Mouse (Mus musculus) hindbrain, postnatal 0 days (tissue): ENCODE measurements around the gene Camk1g. TPM values are rescaled to one million over a fixed set of nuclear protein-coding genes. Genes with fewer than 3 reads are reported as not detected.
A peak's percentile ranks its signal among the peaks of the same experiment; 100 is the strongest.

Source experiments
- ATAC-seq: fragments of 200-750 bp; cut with Nextera tagmentation; 2 replicates; pipeline ENCODE4 v1.8.0; 2017; ENCODE audit warnings: mild to moderate bottlenecking, moderate TSS enrichment, moderate library complexity
- DNase-seq: peaks from one replicate; pipeline ENCODE4 v3.0.0-alpha.2; 2015; ENCODE audit warnings: low spot score
- H3K27ac ChIP-seq: fragments of 300-500 bp; sonication (generic); 2 replicates; pipeline ENCODE4 v1.5.1; 2014; ENCODE audit warnings: mild to moderate bottlenecking
- H3K27me3 ChIP-seq: fragments of 300-500 bp; sonication (generic); 2 replicates; pipeline ENCODE4 v1.6.1; 2014; ENCODE audit warnings: low read length, mixed read lengths; ENCODE audit not compliant: insufficient read depth
- H3K36me3 ChIP-seq: fragments of 300-500 bp; sonication (generic); 2 replicates; pipeline ENCODE4 v1.6.1; 2014; ENCODE audit warnings: low read length, mixed read lengths; ENCODE audit not compliant: insufficient read depth
- H3K4me1 ChIP-seq: fragments of 300-500 bp; sonication (generic); 2 replicates; pipeline ENCODE4 v1.6.1; 2014; ENCODE audit warnings: antibody characterized with exemption, low read length, mixed read lengths; ENCODE audit not compliant: insufficient read depth
- H3K4me2 ChIP-seq: fragments of 300-500 bp; sonication (generic); 2 replicates; pipeline ENCODE4 v1.6.1; 2014; ENCODE audit warnings: low read depth, mild to moderate bottlenecking, low read length, moderate library complexity, mixed read lengths
- H3K4me3 ChIP-seq: fragments of 300-500 bp; sonication (generic); 2 replicates; pipeline ENCODE4 v1.5.1; 2014; ENCODE audit warnings: low read length
- H3K9ac ChIP-seq: fragments of 300-500 bp; sonication (generic); replicated peaks from 2 replicates; pipeline ENCODE4 v1.6.1; 2014; ENCODE audit warnings: mild to moderate bottlenecking, low read length, moderate library complexity, mixed read lengths
- H3K9me3 ChIP-seq: fragments of 300-500 bp; sonication (generic); 2 replicates; pipeline ENCODE4 v1.6.1; 2016; ENCODE audit warnings: low read length, mixed read lengths
- CTCF ChIP-seq: IDR thresholded peaks from 2 replicates; pipeline ENCODE4 v1.5.1; 2016; ENCODE audit warnings: antibody characterized with exemption, control low read depth, low read depth
- WGBS: fragments of 180-500 bp; shearing (Covaris S2); extraction: QIAGEN DNeasy Blood & Tissue Kit; methylation state at CpG from one replicate; pipeline ENCODE4 v1.1.7; 2014; 5-methylcytosine and 5-hydroxymethylcytosine counted together
- polyA plus RNA-seq: library from polyadenylated mRNA; unstranded; fragments of >200 nt; fragmentation: Nextera tagmentation; extraction: Ambion mirVana; gene quantifications from 2 replicates; pipeline ENCODE4 v1.2.1, GENCODE M21; 2015
- total RNA-seq: library from RNA; depleted of rRNA; stranded (reverse); fragments of >200 nt; gene quantifications from 2 replicates; pipeline ENCODE4 v1.2.3, GENCODE M21; 2014

Gene Camk1g
- total and polyA plus RNA-seq, 2 experiments from 2014 or later = 32.9 to 35.1 TPM

GRCm38 (mm10) chr1:193361181-193361580 lies 8.9 kb downstream of the Camk1g start:
- peaks cover 5% of the 10 kb centered on the region for H3K36me3 ChIP-seq
- no peaks in the 10 kb centered on the region for H3K9me3 ChIP-seq
- no peak overlapping the region for H3K4me3 ChIP-seq
- H3K27me3 ChIP-seq = no peaks in the 10 kb centered on the region
- H3K4me1 ChIP-seq = peaks cover 6% of the 10 kb centered on the region; the same call in 1 of the 2 replicates
- H3K27ac ChIP-seq = no peak overlapping the region
- H3K4me2 ChIP-seq = no peak overlapping the region
- ATAC-seq (peak; percentile 46; the same call in 1 of the 2 replicates), DNase-seq (peak; percentile 43)
- WGBS = 30% methylated on average over 6 of the region's 6 CpGs
- no peak overlapping the region for H3K9ac ChIP-seq
- no peak for TF ChIP-seq CTCF

GRCm38 (mm10) chr1:193359199-193359598 lies 10.9 kb downstream of the Camk1g start:
- ATAC-seq = no peak
- Histone ChIP-seq H3K36me3 (peaks cover 10% of the 10 kb centered on the region), H3K9ac (no peak overlapping the region), H3K27me3 (no peaks in the 10 kb centered on the region), H3K4me1 (peaks cover 6% of the 10 kb centered on the region; the same call in 1 of the 2 replicates), H3K4me3 (no peak overlapping the region), H3K4me2 (no peak overlapping the region), H3K9me3 (no peaks in the 10 kb centered on the region), H3K27ac (no peak overlapping the region)
- TF ChIP-seq CTCF = no peak
- no peak for DNase-seq
- WGBS = 52% methylated on average over 3 of the region's 3 CpGs

DNA sequence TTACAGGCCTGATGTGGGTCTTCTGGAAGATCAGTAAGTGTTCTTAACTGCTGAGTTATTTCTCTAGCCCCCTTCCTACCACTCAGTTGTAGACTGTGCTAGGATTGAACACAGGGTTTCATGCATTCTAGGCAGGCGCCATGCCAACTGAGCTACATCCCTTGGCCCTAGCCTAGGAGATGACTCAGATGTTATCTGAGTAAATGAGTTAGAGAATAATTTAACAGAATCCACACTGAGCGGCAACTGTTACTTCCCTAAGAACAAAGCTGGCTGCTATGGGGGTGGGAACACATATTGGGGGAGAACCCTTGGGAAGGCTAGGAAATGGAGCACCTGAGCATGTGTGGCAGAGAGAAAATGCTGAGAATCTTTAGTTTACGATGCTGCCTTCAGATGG lies 18.5 kb downstream of the Camk1g start:
- peak; percentile 32 for DNase-seq
- Histone ChIP-seq H3K9ac (no peak overlapping the region), H3K9me3 (no peaks in the 10 kb centered on the region), H3K27ac (no peak overlapping the region), H3K27me3 (no peaks in the 10 kb centered on the region), H3K4me3 (no peak overlapping the region), H3K4me1 (no peaks in the 10 kb centered on the region), H3K4me2 (no peak overlapping the region), H3K36me3 (peaks cover 28% of the 10 kb centered on the region)
- TF ChIP-seq CTCF = no peak
- ATAC-seq = no peak
- 77% methylated on average over 3 of the region's 3 CpGs for WGBS

DNA sequence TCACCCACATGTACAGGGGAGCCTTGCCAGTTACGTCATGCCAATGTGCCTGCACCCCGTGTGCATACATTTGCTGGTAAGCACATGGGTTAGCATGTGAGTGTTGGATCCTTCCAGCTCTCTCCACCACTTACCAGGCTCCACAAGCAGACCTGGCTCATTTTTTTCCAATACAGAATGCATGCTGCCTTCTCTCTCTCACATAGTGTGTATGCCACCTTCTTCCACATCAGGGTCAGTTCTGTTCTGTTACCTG lies 19.6 kb downstream of the Camk1g start:
- Histone ChIP-seq H3K4me2 (no peak overlapping the region), H3K36me3 (peaks cover 21% of the 10 kb centered on the region; the same call in 1 of the 2 replicates), H3K9me3 (no peaks in the 10 kb centered on the region), H3K9ac (no peak overlapping the region), H3K27me3 (no peaks in the 10 kb centered on the region), H3K27ac (no peak overlapping the region), H3K4me3 (no peak overlapping the region), H3K4me1 (no peaks in the 10 kb centered on the region)
- 93% methylated on average over 2 of the region's 2 CpGs for WGBS
- ATAC-seq (no peak), DNase-seq (no peak)
- no peak for TF ChIP-seq CTCF

GRCm38 (mm10) chr1:193349702-193350545 lies 20.2 kb downstream of the Camk1g start:
- no peaks in the 10 kb centered on the region for H3K9me3 ChIP-seq
- H3K4me2 ChIP-seq = no peak overlapping the region
- H3K4me3 ChIP-seq = no peak overlapping the region
- no peaks in the 10 kb centered on the region for H3K4me1 ChIP-seq
- H3K9ac ChIP-seq = no peak overlapping the region
- DNase-seq (no peak), ATAC-seq (no peak)
- 78% methylated on average over 10 of the region's 10 CpGs for WGBS
- TF ChIP-seq CTCF = no peak
- no peak overlapping the region for H3K27ac ChIP-seq
- H3K27me3 ChIP-seq = no peaks in the 10 kb centered on the region
- H3K36me3 ChIP-seq = peaks cover 21% of the 10 kb centered on the region; the same call in 1 of the 2 replicates

DNA sequence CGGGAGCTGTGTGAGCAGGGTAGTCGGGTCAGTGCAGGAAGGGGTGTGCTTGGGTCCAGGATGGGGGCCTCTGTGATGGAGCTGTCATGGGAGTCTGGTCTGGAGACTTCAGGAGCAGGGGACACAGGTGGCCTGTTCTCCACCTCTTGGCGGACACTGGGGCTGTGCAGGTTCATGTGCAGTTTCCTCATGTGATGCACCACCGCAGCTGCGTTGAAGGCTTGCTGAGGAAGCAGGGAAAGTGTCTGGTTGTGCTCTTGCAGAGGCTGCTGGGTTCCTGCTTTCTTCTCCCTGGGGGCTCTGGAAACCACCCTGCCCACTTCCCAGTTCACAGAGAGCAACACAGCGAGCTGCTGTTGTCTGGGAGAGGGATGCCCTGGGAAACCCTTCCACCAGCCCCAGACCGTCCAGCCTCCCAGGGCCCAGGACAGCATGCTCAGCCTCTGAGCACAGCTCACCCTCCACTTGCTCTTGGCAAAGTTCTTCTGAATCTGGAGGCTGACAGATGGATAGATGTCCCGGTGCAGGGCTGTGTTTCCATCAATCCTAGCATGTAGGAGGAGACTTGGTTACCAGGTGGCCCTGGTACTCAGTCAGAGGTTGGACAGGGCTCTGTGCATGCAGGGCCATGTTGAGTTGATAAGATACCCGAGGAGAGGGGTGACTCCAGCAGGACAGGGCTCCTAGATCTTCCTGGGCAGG lies 21.7 kb downstream of the Camk1g start:
- peaks cover 19% of the 10 kb centered on the region; the same call in 1 of the 2 replicates for H3K36me3 ChIP-seq

More for the DNA sequence above, 21.7 kb downstream of the Camk1g start:
- DNase-seq = no peak
- TF ChIP-seq CTCF = no peak
- Histone ChIP-seq H3K27me3 (no peaks in the 10 kb centered on the region), H3K27ac (no peak overlapping the region), H3K9ac (no peak overlapping the region), H3K4me2 (no peak overlapping the region), H3K4me3 (no peak overlapping the region), H3K4me1 (no peaks in the 10 kb centered on the region), H3K9me3 (no peaks in the 10 kb centered on the region)
- 70% methylated on average over 9 of the region's 9 CpGs for WGBS
- no peak for ATAC-seq
